Mouse (Mus musculus) ES-E14 (cell line): ENCODE data around the gene Ffar1. TPM values are rescaled to one million over a fixed set of nuclear protein-coding genes. Genes with fewer than 3 reads are reported as not detected.
"Not testable (repeated sequence)": the region's sequence is repeated elsewhere in the genome, so short reads cannot be mapped to it uniquely, and the experiment has no call there.

Experiments used
- DNase-seq: peaks from one replicate; pipeline ENCODE4 v3.0.0-alpha.2; 2013; ENCODE audit warnings: low read depth, low spot score
- H3K27ac ChIP-seq: 2 replicates; pipeline ENCODE4 v1.5.1; 2012; ENCODE audit warnings: low read depth, mild to moderate bottlenecking, low read length, moderate library complexity, mixed read lengths; ENCODE audit not compliant: poor library complexity, insufficient read depth, severe bottlenecking
- H3K36me3 ChIP-seq: 2 replicates; pipeline ENCODE4 v1.6.1; 2012; ENCODE audit warnings: mild to moderate bottlenecking, low read length, moderate library complexity, mixed read lengths; ENCODE audit not compliant: control insufficient read depth, poor library complexity, insufficient read depth, severe bottlenecking
- H3K4me1 ChIP-seq, 2 experiments: fragments of 150-350 bp in 1 of 2; sonication (generic) in 1 of 2; 2 replicates each; pipeline ENCODE4 v1.6.1; 2012; ENCODE audit warnings: low read length in 2 of 2, mild to moderate bottlenecking in 1 of 2, mixed read lengths in 1 of 2; ENCODE audit not compliant: control insufficient read depth in 2 of 2, insufficient read depth in 2 of 2, poor library complexity in 1 of 2
- H3K4me3 ChIP-seq, 2 experiments: fragments of 150-350 bp in 1 of 2; sonication (generic) in 1 of 2; 2 replicates each; pipeline ENCODE4 v1.5.1; 2012; ENCODE audit warnings: low read length in 2 of 2, low read depth in 1 of 2, mild to moderate bottlenecking in 1 of 2, mixed read lengths in 1 of 2; ENCODE audit not compliant: insufficient read depth in 1 of 2, poor library complexity in 1 of 2, severe bottlenecking in 1 of 2
- H3K9ac ChIP-seq: 2 replicates; pipeline ENCODE4 v1.6.1; 2012; ENCODE audit warnings: low read depth, mild to moderate bottlenecking, low read length, mixed read lengths; ENCODE audit not compliant: poor library complexity, insufficient read depth, severe bottlenecking
- H3K9me3 ChIP-seq: fragments of 150-350 bp; sonication (generic); 2 replicates; pipeline ENCODE4 v1.6.1; 2012; ENCODE audit warnings: low read depth, mild to moderate bottlenecking, low read length; ENCODE audit not compliant: control insufficient read depth, insufficient read depth
- CHD2 ChIP-seq: IDR thresholded peaks from 2 replicates; pipeline ENCODE4 v1.6.1; 2014; ENCODE audit warnings: mild to moderate bottlenecking, low read depth, low read length, inconsistent platforms
- HCFC1 ChIP-seq: IDR thresholded peaks from 2 replicates; pipeline ENCODE4 v1.6.1; 2012; ENCODE audit warnings: low read length, inconsistent platforms, borderline replicate concordance; ENCODE audit not compliant: insufficient read depth
- MAFK ChIP-seq: IDR thresholded peaks from 2 replicates; pipeline ENCODE4 v1.6.1; 2014; ENCODE audit warnings: mild to moderate bottlenecking, low read depth, low read length, inconsistent platforms; ENCODE audit not compliant: insufficient read depth
- ZC3H11A ChIP-seq: IDR thresholded peaks from 2 replicates; pipeline ENCODE4 v1.6.1; 2012; ENCODE audit warnings: low read depth, mild to moderate bottlenecking, inconsistent platforms, low read length, borderline replicate concordance
- ZNF384 ChIP-seq: IDR thresholded peaks from 2 replicates; pipeline ENCODE4 v1.6.1; 2012; ENCODE audit warnings: low read depth, low read length, inconsistent platforms
- in situ Hi-C, 2 experiments: fragments of 600-800 bp; cut with MboI; formaldehyde crosslinking; loops; one replicate each; pipeline ENCODE4 v1.15.1; 2025; ENCODE audit warnings: low sequenced_read_pairs in 2 of 2, inconsistent platforms in 1 of 2; ENCODE audit not compliant: unreplicated experiment in 2 of 2
- total RNA-seq: library from RNA; depleted of rRNA; stranded (reverse); fragments of 300-350 nt; gene quantifications from 2 replicates; pipeline ENCODE4 v1.2.3, GENCODE M21; 2012

Gene Ffar1
- total RNA-seq, 1 experiment = 0.04 TPM

- in situ Hi-C loops = no loop called here
- no peak for DNase-seq
- Histone ChIP-seq H3K9me3 (no peaks in the 10 kb centered on the region), H3K27ac (no peak overlapping the region), H3K9ac (no peak overlapping the region), H3K36me3 (no peaks in the 10 kb centered on the region; the same call in 1 of the 2 replicates), H3K4me1 (peaks cover 3 to 22% of the 10 kb centered on the region in 2 experiments; a peak in 3 of 4 replicates), H3K4me3 (no peak overlapping the region)
- no peak for TF ChIP-seq CHD2
- TF ChIP-seq ZNF384 = no peak
- TF ChIP-seq ZC3H11A = no peak
- TF ChIP-seq MAFK = no peak
- no peak for TF ChIP-seq HCFC1
Measured at GRCm38 (mm10) chr7:30842092-30842491, 19.3 kb downstream of the Ffar1 start.

- Histone ChIP-seq H3K36me3 (no peaks in the 10 kb centered on the region; the same call in 1 of the 2 replicates), H3K27ac (no peak overlapping the region), H3K9me3 (no peaks in the 10 kb centered on the region), H3K4me3 (no peak overlapping the region), H3K4me1 (peaks cover 3 to 17% of the 10 kb centered on the region in 2 experiments; a peak in 3 of 4 replicates), H3K9ac (no peak overlapping the region)
- no peak for TF ChIP-seq HCFC1
- no peak for TF ChIP-seq MAFK
- no peak for TF ChIP-seq ZNF384
- no peak for TF ChIP-seq ZC3H11A
- TF ChIP-seq CHD2 = no peak
- in situ Hi-C loops = no loop called here
- DNase-seq = no peak
Measured at GRCm38 (mm10) chr7:30841379-30841778, 20.0 kb downstream of the Ffar1 start.

- in situ Hi-C loops = no loop called here
- Histone ChIP-seq H3K4me1 (peaks cover 3 to 13% of the 10 kb centered on the region in 2 experiments; a peak in 3 of 4 replicates), H3K36me3 (no peaks in the 10 kb centered on the region), H3K9ac (no peak overlapping the region), H3K9me3 (no peaks in the 10 kb centered on the region), H3K4me3 (no peak overlapping the region), H3K27ac (no peak overlapping the region)
- no peak for DNase-seq
- TF ChIP-seq ZNF384 (no peak), HCFC1 (no peak), CHD2 (no peak)
Measured at GRCm38 (mm10) chr7:30840306-30840705, 21.1 kb downstream of the Ffar1 start.

GRCm38 (mm10) chr7:30837277-30837676 is 24.1 kb downstream of the Ffar1 start:
- no peak for DNase-seq
- no peaks in the 10 kb centered on the region for H3K36me3 ChIP-seq
- TF ChIP-seq ZC3H11A (no peak), ZNF384 (no peak), HCFC1 (no peak), CHD2 (no peak), MAFK (no peak)
- H3K9ac ChIP-seq = no peak overlapping the region
- H3K9me3 ChIP-seq = no peaks in the 10 kb centered on the region
- in situ Hi-C loops = no loop called here
- H3K4me3 ChIP-seq = no peak overlapping the region
- H3K4me1 ChIP-seq = peaks cover 0 to 2% of the 10 kb centered on the region in 2 experiments; a peak in 1 of 4 replicates
- H3K27ac ChIP-seq = no peak overlapping the region

DNA sequence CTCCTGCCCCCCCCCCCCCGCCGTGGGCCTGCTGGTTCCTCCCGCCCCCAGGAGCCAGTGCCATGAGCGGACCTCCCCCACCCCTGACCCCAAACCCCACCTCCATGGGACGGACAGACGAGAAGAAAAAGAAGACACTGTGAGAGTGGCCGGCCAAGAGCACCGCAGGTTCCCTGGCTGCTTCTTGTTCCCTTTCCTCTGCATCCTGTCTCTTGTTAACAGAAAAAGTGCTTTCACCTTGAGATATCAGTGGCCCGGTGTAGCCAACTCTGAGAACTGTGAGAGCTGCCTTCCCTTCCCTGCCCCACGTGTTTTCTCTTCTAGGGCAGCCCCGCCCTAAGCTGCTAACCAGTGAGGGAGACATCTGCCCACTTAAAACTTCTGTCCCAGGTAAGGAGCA is 28.7 kb downstream of the Ffar1 start:
- H3K36me3 ChIP-seq, H3K4me1 ChIP-seq, DNase-seq, H3K27ac ChIP-seq, in situ Hi-C loops, H3K9me3 ChIP-seq: not testable (repeated sequence)
- peak overlapping the region; percentile 63; the same call in 1 of the 2 replicates for H3K9ac ChIP-seq
- peak overlapping the region in 1 of 2 experiments; percentile 55; a peak in 2 of 4 replicates for H3K4me3 ChIP-seq
